Mouse (Mus musculus) gastrocnemius, postnatal 14 days (tissue): ENCODE data around the gene Glb1. TPM values are rescaled to one million over a fixed set of nuclear protein-coding genes. Genes with fewer than 3 reads are reported as not detected.
"Not testable (repeated sequence)": the region's sequence is repeated elsewhere in the genome, so short reads cannot be mapped to it uniquely, and the experiment has no call there.

ENCODE experiments used
- DNase-seq: peaks from one replicate; pipeline ENCODE4 v3.0.0; 2021; ENCODE audit warnings: mixed read lengths
- intact Hi-C: fragments of 180-260 bp; cut with DNase I; formaldehyde crosslinking; loops from one replicate; pipeline ENCODE4 v1.15.1; 2025; ENCODE audit warnings: low total_unique reads
- total RNA-seq, 2 experiments: library from RNA; stranded (reverse); gene quantifications; 2 replicates each; pipeline ENCODE4 v1.2.3; 2021

Glb1 gene
- total RNA-seq, 2 experiments from 2014 or later: 9.9 to 10.3 TPM

DNA sequence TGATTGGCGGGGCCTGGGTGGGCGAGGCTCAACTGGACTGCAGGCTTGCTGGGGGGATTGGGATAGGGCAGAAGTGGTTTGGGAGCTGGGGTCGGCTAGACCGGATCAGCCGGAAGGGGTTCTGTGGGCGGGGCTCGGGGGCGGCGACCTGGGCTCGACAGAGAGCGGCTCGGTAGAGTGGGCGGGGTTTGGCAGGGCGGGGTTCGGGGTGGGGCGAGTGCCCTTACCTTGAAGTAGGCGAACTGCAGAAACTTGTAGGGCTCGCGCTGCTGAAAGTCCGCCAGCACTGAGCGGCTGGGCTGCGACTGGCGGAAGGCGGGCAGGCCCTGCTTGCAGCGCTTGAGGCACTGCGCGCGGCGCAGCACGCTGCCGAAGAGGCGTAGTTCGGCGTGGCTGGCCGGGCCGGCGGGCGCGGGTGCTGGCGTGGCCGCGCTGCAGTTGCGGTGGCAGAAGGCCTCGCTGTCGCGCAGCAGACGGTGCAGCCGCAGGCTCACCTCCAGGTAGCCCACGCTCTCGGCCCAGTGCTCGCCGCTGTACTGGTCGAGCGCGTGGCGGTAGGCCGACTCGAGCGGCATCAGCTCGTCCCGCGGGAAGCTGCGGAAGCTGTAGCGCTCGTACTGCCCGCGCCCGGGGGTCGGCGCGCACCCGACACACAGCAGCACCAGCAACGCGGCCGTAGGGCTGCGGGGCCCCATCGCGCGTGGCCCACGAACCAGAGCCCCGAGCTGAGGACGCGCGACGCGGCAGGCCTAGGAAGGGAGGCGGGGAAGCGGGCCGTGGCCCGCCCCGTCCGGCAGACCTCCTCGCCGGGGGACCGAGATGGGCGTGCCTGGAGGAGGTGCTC, 10.7 kb upstream of the Glb1 start, which contains the start of gene Crtap:
TSS of gene Crtap (minus strand) at position 771 of the 844 bp plus-strand sequence.
- intact Hi-C loops: no loop called here
- peak; percentile 69 for DNase-seq

DNA sequence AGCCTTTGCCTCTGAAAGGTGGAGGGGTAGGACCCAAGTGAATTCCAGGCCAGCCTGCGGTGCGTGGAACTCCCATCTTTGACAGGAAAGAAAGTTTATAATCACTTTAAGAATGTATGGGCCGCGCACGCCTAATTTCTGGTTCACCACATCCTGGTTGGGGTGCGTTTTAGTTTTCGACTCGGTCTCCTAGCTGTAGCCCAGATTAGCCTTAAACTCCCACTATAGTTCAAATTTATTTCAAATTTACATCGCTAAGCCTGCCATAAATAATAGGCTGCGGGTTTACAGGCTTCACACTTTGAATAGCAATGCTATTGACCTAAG, 10.2 kb upstream of the Glb1 start:
- DNase-seq: no peak
- intact Hi-C loops: no loop called here

DNA sequence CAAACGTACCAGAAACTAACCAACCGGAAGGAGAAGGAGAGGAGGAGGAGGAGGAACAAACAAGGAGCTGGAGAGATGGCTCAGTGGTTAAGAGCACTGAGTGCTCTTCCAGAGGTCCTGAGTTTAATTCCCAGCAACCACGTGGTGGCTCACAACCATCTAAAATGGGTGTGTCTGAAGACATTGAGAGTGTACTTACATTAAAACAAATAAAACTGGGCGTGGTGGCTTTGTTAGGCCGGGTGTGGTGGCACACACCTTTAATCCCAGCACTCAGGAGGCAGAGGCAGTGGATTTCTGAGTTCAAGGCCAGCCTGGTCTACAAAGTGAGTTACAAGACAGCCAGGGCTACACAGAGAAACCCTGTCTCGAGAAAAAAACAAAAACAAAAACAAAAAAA, 6.7 kb upstream of the Glb1 start:
- intact Hi-C loops, DNase-seq: not testable (repeated sequence)

DNA sequence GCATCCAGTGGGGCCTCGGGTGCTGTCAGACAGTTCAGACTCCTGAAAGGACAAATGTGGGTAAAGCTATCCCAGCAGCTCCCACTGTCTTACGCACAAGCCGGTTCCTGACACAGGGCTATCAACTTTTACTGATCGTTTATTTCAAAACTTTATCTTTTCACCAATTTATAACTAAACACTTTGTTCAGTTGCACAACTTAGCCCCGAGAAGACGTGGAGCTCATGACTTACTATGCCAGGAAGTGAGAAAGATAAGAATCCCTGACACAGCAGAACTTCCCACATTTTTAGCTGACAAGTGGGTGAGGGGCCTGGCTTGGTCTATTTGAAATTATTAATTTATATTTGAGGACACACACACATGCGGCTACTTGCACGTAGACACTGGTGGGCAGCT, 6.2 kb upstream of the Glb1 start:
- intact Hi-C loops: no loop called here
- no peak for DNase-seq

DNA sequence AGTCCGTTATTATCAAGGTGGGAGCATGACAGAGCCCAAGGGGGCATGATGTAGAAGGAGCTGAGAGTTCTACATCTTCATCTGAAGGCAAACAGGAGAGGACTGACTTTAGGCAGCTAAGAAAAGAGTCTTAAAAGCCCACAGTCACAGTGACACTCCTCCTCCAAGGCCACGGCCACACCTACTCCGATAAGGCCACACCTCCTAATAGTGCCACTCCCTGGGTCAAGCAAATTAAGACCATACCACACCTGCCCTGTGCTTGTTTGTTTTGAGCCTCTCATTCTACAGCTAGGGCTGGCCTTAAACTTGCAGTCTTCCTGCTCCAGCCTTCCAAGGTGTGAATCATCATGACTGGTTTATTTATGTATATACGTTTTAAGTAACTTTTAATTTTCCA, 5.6 kb upstream of the Glb1 start:
- no peak for DNase-seq
- intact Hi-C loops: no loop called here

DNA sequence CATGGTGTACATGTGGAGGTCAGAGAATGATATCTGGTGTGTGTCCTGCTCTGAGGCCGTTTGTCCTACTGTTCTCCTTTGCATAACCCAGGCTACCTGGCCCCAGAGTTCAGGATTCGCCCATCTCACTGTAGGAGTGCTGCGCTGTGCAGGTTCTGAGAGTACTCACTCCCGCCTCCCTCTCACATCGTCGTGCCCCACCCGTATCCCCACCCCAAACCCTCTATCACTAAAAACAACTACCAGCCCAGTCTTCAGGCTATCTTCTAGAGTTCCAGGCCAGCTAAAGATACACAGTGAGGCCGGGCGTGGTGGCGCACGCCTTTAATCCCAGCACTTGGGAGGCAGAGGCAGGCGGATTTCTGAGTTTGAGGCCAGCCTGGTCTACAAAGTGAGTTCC, 1.2 kb upstream of the Glb1 start:
- DNase-seq: no peak
- intact Hi-C loops: no loop called here

DNA sequence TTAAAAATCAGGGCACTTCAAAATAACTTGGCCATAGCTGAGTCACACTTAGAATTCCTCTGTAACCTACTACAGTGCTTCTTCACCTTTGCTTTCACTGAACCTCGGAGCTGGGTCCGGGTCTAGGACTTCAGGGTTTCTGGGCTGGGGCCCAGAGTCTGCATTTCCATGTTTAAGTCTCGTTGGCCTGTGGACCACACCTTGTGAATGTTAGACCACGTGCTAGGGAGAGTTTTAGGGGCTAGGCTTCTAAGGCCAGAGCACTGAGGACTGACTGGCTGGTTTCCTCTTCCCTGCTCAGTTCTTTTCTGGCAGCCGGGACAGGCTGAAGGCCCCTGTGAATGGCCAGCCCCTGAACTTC, 308 bp upstream of the Glb1 start:
- DNase-seq: no peak
- intact Hi-C loops: no loop called here

DNA sequence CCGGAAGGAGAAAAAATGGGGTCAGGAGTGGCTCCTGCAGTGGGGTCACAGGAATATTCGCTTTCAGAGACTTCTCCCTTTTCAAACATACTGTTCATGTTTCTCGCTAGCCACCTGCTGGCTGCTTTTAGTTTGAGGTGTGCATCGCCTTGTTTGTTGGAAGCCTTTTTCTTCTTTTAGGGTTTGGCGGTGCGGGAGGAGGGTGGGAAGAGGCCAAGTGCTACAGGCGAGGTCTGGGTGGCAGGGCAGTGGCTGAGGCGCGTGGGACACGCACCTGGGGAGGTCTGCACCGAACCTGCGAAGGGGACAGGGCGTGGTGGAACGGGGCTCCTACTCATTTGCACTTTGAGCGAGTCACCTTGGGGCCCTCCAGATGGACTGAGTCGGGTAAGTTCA, 807 bp downstream of the Glb1 start:
- DNase-seq: no peak
- intact Hi-C loops: no loop called here

DNA sequence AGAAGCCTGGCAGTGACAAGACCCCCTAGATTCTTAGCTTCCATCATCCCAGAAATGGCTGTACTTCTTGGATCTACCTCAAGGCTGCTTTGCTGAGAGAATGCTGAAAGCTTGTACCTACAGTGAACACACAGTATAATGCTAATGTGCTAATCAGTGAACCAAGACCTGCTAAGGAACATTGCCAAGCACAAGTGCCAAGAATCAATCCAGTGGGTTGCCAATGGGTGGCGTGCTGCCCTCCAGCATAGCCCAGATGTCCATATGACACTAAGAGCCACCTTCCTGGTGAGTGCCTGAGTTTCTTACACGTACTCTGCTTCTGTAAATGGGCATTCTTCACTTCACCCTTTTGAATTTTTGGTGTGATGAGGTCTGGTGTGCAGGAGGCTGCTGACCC, 6.8 kb downstream of the Glb1 start:
- intact Hi-C loops: no loop called here
- no peak for DNase-seq

DNA sequence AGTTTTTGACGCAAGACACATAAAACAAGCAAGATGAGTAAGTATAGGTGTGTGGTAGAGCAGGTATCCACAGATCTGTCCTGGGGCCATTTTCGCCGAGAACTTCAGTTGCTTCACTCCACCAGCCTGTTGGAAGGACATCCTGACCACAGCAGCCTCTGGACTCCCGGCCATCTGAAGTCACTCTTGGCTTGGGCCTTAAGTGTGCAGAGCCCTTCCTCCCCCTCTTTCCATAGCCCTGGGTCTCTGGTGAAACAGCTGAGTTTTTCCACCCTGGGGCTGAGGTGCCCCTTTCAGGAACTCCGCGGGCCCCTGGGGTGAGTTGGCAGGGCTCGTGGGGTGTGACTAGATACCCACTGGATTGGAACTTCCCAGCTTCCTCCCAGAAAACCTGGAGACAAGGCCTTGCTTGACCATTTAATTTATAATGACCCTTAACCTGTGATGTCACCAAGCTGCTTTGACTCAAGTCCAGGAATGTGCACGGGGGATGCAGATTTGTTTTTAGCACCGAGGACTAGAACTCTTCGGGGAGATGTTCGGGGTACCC, 9.5 kb downstream of the Glb1 start:
- intact Hi-C loops: loop anchor here (10.0 kb wide), 1 partner anchor 174 kb away; no protein-coding TSS in a partner anchor

DNA sequence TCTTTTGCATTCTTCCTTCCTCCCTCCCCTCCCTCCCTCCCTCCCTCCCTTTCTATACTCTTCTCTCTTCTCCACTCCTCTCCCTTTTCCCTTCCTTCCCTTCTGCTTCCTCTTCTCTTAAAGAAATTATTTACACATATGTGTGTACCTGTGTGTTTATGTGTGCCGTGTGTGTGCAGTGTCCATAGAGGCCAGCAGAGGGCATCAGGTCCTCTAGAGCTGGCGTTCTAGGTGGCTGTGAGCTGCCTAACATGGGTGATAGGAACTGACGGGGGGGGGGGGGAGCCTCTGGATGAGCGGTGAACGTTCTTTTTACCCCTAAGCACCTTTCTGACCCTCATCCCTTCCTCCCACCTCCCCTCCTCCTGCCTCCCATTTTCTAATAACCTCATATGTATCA, 10.4 kb downstream of the Glb1 start:
- no peak for DNase-seq
- intact Hi-C loops: loop anchor here (10.0 kb wide), 1 partner anchor 174 kb away; no protein-coding TSS in a partner anchor

More for the DNA sequence above, 9.5 kb downstream of the Glb1 start:
- DNase-seq: no peak

DNA sequence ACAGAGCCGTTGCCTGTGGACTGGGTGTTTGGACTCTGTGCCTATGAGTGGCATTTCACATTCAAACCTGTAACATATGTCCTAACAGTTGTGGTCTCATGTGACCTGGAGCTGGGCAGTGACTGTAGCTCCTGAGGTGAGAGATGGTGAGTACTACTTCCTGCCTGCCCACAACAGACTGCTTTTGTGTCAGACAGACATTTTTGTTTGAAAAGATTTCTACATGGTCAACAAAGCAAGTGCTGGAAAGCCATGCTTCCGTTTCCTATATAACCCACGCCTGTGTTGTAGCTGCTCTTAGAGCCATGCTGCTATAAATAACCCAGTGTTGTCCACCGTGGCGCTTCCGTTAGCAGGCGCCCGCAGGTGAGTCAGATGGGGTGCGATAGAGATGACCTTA, 11.5 kb downstream of the Glb1 start:
- DNase-seq: no peak
- intact Hi-C loops: loop anchor here (10.0 kb wide), 1 partner anchor 172 kb away; no protein-coding TSS in a partner anchor

DNA sequence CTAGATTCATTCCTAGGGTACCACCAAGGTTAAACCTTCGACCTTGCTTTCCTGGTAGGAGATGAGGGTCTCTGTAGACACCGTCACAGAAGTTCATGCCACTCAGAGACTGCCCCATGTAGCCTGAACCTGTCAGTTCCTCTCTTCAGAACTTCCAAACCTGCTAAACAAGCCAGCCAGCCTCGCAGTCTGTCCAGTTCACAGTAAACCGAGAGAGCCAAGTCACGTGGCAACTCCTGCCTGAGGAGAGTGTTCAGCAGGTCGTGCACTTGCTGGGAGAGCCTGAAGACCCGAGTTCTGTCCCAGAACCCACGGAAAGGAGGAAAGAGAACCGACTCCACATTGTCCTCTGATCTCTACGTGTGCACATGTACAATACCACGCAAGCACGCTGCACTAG, 13.0 kb downstream of the Glb1 start:
- DNase-seq: no peak
- intact Hi-C loops: loop anchor here (10.0 kb wide), 1 partner anchor 171 kb away; no protein-coding TSS in a partner anchor

DNA sequence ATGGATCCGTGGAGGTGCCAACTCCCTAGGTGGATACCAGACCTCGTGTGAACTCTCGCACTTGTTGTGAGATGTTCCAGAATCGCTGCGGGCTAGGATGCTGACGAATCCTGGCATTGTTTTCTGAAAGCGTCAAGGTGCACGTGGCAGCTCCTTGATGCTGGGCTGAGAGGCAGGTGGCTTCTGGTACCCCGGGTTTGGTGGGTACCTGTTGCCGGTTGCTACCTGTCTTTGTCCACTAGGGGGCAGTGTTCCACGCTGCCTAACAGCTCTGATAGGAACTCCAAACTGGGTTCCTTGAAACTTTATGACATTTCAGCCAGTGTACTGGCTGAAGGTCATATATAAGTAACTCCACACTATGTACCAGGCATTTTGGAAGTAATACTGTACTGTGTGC, 14.8 kb downstream of the Glb1 start:
- intact Hi-C loops: loop anchor here (5.0 to 10.0 kb wide), 2 partner anchors 82 to 169 kb away; no protein-coding TSS in a partner anchor

DNA sequence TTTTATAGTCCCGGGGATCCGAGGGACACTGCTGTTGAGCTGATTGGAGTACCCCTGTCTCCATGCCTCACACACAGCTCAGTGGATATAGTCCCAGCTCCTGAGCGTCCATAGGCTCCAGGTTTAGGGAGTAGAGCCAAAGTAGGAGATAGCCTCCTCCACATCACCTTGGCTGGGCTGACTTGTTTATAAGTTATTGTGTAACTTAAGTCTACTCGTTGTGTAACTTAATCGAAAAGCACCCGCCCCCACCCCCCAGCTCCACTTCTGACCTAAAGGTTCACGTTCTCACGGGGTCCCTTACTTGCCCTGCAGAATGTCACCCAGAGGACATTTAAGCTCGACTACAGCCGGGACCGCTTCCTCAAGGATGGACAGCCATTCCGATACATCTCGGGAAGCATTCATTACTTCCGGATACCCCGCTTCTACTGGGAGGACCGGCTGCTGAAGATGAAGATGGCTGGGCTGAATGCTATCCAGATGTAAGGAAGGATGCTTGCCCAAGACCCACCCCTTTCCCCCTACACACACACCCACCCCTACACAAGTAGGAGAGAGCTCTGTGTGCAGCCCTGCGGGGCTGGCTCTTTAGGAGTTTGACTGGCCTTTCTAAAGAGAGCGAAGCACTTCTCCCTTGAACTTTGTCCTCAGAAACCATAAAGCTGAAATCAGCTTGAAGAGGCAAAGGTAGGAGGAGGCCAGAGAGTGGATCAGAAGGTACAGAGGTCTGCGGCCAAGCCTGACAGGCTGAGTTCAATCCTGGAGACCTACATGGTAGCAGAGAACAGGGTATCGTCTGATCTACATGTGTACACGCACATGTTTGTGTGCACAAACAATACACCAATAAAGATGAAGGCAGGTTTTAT, 16.0 kb downstream of the Glb1 start:
- intact Hi-C loops: loop anchor here (5.0 to 10.0 kb wide), 2 partner anchors 80 to 168 kb away; no protein-coding TSS in a partner anchor
- no peak for DNase-seq

More for the DNA sequence above, 14.8 kb downstream of the Glb1 start:
- DNase-seq: no peak

DNA sequence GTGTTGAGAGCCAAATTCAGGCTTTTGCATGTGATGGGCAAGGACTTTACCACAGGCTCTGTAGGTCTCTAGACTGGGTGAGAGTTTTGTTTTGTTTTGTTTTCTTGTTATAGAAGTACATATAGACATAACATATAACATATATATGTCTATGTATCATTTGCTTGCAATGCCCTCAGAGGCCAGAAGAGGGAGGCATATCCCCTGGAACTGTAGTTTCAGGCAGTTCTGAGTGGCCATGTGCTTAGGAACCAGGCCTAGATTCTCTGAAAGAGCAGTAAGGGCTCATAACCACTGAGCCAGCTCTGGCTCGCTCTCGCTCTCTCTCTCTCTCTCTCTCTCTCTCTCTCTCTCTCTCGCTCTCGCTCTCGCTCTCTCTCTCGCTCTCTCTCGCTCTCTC, 17.3 kb downstream of the Glb1 start:
- intact Hi-C loops: loop anchor here (5.0 to 10.0 kb wide), 2 partner anchors 79 to 167 kb away; no protein-coding TSS in a partner anchor
- DNase-seq: no peak

DNA sequence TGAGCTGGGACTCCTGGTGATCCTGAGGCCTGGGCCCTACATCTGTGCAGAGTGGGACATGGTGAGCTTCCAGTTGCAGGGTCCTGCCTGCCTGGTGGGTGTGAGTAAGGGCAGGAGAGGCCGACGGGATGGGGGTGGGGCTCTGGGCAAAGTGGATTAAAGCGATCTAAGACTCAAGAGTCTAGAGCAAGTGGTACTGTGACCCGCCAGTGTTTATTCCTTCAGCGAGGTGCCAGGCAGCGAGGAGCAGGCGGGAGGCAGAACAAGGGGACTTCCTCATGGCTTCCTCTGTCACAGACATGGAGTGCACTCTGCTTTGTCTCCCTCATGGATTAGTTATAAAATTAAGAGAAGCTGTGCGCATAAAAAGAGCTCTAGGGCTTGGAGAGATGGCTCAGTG, 19.6 kb downstream of the Glb1 start:
- intact Hi-C loops: no loop called here
- DNase-seq: no peak

DNA sequence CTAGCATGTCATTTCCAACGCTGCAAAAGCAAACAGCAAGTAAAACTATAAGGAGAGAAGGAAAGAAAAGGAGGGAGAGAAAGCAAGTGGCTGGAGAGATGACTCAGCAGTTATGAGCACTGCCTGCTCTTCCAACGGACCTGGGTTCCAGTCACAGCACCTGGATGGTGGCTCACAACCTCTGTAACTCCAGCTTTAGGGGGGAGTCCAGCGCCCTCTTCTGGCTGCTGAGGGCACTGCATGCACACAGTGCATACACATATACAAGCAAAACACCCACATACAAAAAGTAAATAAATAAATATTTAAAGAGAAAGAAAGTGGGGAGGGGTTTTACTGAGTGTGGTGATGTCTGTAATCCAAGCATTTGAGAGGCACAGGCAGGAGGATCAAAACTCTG, 20.2 kb downstream of the Glb1 start:
- intact Hi-C loops: no loop called here
- DNase-seq: no peak

DNA sequence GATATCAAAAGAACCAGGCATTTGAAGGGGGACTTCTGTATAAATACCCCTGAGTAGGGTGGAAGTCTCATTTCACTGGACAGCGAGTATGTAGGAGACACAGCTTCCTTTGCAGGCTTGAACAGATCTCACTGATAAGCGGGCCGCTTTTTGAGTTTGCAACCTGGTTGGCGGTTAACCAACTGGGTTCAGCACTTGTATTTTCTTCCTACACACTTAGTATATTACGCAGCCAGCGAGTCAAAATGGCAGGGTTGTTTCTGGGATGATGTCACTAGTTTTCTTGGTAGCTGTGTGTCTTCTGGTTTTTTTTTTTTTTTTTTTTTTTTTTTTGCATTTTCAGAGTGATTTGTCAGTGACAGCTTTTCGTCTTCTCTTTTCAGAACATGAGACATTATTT, 20.9 kb downstream of the Glb1 start:
- intact Hi-C loops: no loop called here
- DNase-seq: no peak

DNA sequence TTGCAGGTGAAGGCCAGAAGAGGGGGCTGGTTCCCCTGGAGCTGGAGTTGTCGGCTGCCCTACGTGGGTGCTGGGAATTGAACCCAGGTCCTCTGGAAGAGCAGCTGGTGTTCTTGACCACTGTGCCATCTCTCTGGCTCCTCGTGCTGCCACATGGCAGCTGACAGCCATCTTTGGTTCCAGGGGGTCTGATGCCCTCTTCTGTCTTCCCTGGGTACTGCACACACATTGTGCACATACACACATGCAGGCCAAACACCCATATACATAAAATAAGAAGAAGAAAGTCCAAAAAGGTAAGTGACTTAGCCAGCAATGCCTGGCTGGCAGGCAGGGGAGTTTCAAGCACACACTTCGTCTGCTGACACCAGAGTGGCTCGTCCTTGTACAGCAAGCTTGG, 24.7 kb downstream of the Glb1 start:
- DNase-seq: no peak
- intact Hi-C loops: no loop called here
